Mouse (Mus musculus) brain, embryonic 14.5 days (tissue): ENCODE data around the gene Inip.

Experiments
- CTCF ChIP-seq: fragments of 200-500 bp; IDR thresholded peaks from 2 replicates; pipeline ENCODE4 v1.5.1; 2012; ENCODE audit warnings: inconsistent platforms, mild to moderate bottlenecking, moderate library complexity, borderline replicate concordance; ENCODE audit not compliant: insufficient read depth, insufficient read length; ENCODE audit errors: extremely low read depth
- POLR2A ChIP-seq: fragments of 200-500 bp; IDR thresholded peaks from 2 replicates; pipeline ENCODE4 v1.6.1; 2012; ENCODE audit warnings: mild to moderate bottlenecking, inconsistent platforms, borderline replicate concordance; ENCODE audit not compliant: poor library complexity, insufficient read depth, insufficient read length, severe bottlenecking; ENCODE audit errors: extremely low read depth

DNA sequence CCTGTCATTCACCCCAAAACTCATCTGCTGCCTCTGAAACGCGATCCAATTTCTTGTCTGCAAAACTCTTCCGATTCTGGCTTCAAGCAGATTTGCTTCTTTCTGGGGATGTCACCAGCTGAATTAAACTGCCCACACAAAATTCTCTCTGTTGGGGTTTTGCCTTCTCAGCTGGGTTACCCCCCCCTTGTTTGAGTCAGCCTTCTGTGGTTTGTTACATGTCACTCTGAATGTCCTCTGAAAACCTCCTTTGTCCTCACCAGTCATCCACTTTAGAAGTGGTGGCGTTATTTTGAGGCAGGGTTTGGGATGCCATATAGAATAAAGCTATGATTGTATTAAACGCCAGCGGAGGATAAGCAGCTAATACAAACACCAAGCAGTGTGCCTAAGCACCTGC lies 718 bp upstream of the Inip start:
- TF ChIP-seq POLR2A (no peak), CTCF (no peak)
